Mouse (Mus musculus) ovary, adult 10 weeks (tissue): Measurements from ENCODE around the gene Spata3. TPM values are rescaled to one million over a fixed set of nuclear protein-coding genes. Genes with fewer than 3 reads are reported as not detected.

ENCODE experiments used
- polyA plus RNA-seq: library from polyadenylated mRNA; stranded (reverse); fragments of 350-450 nt; fragmentation: Illumina TruSeq; extraction: RNeasy Lipid Tissue Mini Kit (QIAGEN cat#74804); gene quantifications from one replicate; pipeline ENCODE4 v1.2.3, GENCODE M21; 2014

The Spata3 gene
- not detected for polyA plus RNA-seq

DNA sequence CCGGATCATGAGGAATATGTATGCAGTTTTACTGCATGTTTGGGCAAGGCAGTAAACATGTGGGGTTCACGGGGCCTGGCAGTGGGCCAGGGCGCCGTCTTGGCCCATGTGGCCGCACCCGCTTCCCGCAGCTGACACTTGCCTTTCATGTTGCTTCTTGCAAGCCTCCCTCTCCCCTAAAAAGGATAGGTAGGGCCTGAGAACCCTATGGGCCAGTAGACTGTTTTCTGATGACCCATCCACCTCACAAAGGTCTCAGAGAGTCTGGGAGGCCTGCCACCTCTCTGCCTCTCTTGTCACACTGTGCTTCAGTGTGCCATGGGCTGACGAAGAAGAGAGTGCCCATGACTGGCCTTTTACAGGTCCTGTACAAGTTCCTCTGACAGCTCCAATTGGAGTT, at the start of gene Spata3:
TSS of gene Spata3 (plus strand) at position 301 of the 400 bp plus-strand sequence.

DNA sequence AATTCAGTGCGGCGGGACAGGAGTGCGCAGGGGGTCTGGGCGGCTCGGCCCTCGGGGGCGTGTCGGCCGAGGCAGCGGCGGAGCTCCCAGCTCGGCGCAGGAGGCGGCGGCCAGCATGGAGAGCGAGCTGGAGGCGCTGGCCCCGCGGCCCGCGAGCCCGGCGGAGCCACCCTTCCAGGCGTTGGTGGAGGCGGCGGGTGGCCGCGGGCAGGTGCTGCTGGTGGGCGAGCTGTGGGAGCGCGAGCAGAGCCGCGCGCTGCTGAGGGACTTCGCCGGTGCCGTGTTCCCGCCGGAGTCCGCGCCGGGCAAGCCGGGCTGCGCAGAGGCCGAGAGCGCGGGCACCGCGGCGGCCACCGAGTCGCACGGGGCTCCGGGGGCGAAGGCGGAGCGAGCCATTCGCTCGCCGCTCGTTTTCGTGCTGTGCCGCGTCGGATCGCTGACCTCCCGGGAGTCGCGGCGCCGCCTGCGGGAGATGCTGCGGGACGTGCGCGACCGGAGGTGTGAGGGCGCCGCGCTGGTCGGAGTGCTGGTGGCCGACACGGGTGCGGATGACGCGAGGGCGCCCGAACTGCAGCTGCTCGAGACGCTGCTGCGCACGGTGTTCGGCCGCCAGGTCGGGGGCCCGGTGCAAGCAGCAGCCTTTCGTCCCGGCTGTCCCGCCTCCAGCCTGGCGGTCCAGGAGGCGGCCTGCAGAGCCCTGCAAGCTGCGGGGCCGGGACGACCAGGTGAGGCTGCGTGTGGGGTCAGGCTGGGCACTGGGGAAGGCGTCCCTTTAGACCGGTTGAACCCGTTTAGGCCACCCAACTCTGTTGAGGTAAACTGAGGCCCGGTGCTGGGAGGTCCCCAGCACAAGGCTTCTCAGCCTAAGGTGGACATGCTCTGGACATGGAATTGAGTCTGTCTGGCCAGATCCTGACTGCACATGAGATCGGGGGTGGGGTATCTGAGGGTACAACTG, 29.5 kb downstream of the Spata3 start, which contains the start of gene 2810459M11Rik:
TSS of gene 2810459M11Rik (plus strand) at position 16 of the 958 bp plus-strand sequence.

DNA sequence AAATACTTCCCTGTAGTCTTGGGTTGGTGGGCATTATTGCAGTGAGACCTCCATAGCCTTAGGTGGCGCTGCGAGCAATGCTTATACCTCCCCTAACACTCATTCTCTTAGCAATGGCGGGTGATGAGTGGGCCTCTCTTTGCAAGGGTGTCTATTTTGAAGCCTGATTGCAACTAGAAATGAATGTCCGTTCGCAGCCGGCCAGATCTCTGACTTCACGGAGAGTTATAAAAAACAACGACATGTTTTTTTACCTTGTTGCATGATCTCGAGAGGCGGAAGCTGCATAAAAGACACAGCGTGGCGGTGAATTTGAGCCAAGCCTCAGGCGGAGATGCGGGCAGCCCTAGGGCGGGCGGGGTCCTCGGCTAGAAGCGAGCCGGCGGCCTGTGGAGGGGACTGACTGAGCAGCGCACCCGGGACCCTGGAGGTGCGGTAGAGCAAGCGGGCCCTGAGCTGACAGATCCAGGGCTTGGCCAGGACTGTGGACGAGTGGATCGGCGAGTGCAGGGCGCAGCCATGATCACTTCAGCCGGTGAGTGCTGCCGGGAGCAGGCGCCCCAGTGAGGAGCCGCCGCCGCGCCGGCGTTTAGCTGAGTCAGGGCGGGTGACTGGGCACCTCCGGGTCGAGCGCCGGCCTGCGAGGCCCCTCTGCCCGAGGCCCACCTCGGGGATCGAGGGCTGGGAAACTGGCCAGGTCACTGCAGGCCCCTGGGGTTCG, 47.8 kb downstream of the Spata3 start, which contains the start of gene Psmd1:
TSS of gene Psmd1 (plus strand) at position 117 of the 721 bp plus-strand sequence.

Other genes with a start within 250 kb of the Spata3 start
- 1.6 TPM for gene A630001G21Rik, start 238.2 kb upstream of the Spata3 start, polyA plus RNA-seq
- 214 TPM for gene Cab39, start 223.4 kb upstream of the Spata3 start, polyA plus RNA-seq
- gene Itm2c, start 122.5 kb upstream of the Spata3 start, polyA plus RNA-seq, result 5.5 TPM
- not detected for gene 4933407L21Rik, start 88.3 kb upstream of the Spata3 start, polyA plus RNA-seq
- 0.31 TPM for gene Gpr55, start 55.8 kb upstream of the Spata3 start, polyA plus RNA-seq
- 0.51 TPM for gene 2810459M11Rik, start 29.0 kb downstream of the Spata3 start, polyA plus RNA-seq
- 237 TPM for gene Psmd1, start 47.6 kb downstream of the Spata3 start, polyA plus RNA-seq
- 1.1 TPM for gene Htr2b, start 95.2 kb downstream of the Spata3 start, polyA plus RNA-seq
- not detected for gene Gm21972, start 116.8 kb downstream of the Spata3 start, polyA plus RNA-seq
- gene Armc9, start 138.0 kb downstream of the Spata3 start, polyA plus RNA-seq, result 11.9 TPM